Mouse (Mus musculus) cerebellum, adult (tissue): ENCODE data around the gene Cited2.

ENCODE experiments used
- ATAC-seq: cut with Nextera tagmentation; 2 replicates; pipeline ENCODE4 v1.9.2; 2017; ENCODE audit warnings: mild to moderate bottlenecking, moderate library complexity, mixed read lengths; ENCODE audit not compliant: insufficient number of reproducible peaks, low FRiP score, low TSS enrichment

The Cited2 gene

DNA sequence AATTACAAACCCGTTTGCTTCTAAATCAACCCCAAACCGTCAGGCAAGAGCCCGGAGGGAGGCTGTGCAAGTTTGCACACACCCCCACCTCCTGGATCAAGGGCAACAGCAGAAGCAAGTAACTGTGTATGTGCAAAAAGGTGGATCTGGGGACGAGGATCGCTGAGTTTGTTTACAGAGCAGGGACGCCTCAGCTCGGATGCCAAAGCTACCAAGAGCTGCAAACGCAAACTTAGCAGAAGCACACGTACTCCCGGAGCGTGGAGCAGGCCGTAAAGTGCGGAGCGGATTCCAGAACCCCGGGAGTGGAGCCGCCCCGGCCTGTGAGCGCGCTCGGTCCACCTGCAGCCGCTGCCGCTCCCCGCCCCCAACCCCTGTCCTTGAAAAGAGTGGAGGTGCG lies 860 bp upstream of the Cited2 start:
- peak; percentile 81 for ATAC-seq

GRCm38 (mm10) chr10:17723421-17723841 lies 413 bp downstream of the Cited2 start:
- peak; percentile 24 for ATAC-seq

DNA sequence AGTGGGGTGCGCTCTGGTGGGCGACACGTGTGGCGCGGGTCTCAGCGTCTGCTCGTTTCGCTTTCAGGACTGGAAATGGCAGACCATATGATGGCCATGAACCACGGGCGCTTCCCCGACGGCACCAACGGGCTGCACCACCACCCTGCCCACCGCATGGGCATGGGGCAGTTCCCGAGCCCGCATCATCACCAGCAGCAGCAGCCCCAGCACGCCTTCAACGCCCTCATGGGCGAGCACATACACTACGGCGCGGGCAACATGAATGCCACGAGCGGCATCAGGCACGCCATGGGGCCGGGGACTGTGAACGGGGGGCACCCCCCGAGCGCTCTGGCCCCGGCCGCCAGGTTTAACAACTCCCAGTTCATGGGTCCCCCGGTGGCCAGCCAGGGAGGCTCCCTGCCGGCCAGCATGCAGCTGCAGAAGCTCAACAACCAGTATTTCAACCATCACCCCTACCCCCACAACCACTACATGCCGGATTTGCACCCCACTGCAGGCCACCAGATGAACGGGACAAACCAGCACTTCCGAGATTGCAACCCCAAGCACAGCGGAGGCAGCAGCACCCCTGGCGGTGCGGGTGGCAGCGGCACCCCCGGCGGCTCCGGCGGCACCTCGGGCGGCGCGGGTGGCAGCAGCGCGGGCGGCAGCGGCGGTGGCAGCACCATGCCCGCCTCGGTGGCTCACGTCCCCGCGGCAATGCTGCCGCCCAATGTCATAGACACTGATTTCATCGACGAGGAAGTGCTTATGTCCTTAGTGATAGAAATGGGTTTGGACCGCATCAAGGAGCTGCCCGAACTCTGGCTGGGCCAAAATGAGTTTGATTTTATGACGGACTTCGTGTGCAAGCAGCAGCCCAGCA lies 1.1 kb downstream of the Cited2 start:
- 0 out of 2 replicates have a peak, but pooled peaks have one; percentile 0 for ATAC-seq

DNA sequence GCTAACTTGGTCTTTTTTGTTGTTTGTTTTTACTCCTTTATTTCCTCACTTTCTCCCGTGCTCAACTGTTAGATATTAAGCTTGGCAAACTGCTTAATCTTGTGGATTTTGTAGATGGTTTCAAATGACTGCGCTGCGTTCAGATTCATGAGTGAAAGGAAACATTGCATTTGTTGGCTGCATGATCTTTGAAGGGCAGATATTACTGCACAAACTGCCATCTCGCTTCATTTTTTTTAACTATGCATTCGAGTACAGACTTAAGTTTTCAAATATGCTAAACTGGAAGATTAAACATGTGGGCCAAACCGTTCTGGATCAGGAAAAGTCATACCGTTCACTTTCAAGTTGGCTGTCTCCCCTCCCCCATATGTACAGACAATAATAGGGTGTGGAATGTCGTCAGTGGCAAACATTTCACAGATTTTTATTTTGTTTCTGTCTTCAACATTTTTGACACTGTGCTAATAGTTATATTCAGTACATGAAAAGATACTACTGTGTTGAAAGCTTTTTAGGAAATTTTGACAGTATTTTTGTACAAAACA lies 2.1 kb downstream of the Cited2 start:
- no peak for ATAC-seq

DNA sequence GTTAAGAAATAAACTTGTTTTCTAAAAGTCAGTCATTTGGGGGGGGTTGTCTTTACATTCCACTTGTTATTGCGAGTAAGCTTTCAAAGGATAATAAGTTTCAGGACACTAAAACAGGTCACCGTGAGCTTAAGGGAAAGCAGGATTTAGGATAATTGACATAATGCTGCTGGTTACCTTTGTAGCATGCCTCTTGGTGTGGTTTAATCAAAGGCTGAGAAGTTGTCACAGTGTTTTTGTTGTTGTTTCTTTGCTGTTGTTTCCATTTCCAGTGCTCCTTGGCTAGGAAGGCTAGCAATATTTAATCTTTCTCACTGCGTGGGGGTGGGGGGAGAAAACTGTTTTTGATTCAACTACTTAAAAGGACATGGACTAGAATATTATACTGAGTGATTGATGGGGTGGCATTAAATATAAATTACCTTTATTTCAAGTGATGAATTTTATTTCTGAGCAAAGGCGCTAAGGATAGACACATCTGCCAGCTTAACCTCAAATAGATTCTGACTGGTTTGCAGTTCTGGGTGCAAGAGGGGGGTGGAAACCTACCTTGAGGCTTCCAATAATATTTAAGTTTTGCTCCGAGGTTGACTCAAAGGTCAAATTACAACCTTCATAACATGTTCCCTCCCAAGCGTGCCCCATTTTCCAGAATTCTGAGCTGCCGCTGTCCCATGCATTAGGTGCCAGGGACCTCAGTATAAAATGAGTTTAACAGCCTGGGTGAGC lies 2.8 kb downstream of the Cited2 start:
- no peak for ATAC-seq

- ATAC-seq: no peak
These were observed 3.3 kb downstream of the Cited2 start for GRCm38 (mm10) chr10:17726373-17726720.

DNA sequence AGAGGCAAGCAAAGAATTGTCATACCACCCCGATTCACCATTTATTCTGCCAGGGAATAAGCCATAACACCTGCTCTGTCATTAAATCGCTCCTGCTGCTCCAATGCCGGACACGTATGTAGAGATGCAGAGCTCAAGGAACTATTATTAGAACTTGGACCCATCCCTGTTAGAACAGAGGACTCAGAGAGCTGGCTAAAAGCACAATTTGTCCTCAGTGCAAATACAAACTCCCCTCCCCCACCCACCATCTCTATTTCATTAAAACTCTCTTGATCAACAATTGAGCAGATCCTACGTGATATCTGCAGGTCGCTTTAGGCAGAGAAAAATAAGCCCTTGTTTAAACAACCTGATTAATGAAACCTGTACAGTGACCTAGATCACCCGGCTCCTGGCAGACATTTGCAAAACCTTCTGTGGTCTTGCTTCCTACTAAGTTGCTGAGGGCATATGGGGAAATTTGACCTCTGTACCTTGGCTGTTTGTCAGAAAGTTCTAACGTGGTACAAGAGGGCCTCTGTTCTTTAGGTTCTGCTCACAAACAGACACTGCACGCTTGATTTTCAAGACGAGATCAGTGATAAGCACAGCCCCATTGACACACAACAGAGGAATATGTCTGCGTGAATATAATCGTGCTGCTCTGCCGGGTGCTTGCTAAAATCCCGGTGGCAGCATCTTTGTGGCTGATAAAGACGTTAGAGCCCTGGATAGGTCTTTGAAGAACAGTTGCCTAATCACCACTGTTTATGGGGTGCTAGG lies 4.3 kb downstream of the Cited2 start:
- peak; percentile 2; the same call in 1 of the 2 replicates for ATAC-seq

DNA sequence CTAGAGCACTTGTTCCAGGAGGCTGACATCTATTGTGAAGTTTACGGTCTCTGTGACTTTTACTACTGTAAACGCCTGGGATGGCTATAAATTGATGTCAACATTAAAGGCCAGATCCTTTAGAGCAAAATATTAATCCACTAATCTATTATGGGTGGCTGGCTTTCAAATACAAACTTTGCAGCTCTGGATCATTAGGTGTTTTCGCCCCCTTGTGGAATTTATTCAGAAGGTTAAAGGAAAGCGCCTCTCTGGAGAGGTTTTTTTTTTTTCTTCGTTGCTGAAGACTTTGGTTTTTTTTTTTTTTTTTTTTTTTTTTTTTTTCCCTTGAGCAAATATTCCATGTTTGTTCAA lies 4.9 kb downstream of the Cited2 start:
- ATAC-seq: peak; percentile 10; the same call in 1 of the 2 replicates

- ATAC-seq: no peak
These were observed 5.7 kb downstream of the Cited2 start for GRCm38 (mm10) chr10:17728711-17729110.

DNA sequence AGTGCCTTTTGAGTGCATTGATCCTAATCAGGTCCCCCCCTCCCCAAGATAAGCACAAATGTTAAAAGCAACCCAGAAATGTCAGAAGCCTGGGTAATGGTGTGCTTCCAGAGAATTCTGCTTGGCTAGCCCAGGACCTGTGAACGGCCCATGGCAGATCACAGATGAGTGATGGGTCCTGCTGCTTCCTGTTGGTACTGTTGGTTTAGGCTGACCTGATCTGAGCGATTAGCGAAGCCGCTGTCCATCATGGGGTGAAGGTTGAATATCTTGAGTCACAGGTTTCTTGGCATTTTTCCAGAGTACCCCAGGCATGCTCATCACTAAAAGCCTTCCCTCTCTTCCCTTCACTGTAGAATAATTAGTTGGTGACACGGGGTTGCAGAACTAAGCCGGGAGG lies 6.5 kb downstream of the Cited2 start:
- ATAC-seq: no peak

DNA sequence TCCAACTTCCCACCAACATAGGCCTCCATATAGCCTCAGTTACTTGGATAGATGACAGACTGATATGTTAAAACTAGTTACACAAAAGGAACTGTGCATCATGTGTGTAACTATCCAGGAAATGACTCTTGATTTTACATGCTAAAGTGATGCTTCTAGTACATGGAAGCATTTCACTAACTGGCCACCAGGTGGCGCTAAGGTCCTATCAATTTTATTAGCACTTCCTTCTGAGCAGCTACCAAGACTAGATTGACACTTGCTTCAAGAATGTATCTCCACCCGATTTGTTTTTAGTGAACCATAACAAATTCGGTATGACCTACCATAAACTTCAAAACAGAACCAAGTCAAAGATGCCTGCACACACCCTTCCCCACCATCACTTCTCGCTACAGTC lies 10.0 kb downstream of the Cited2 start:
- peak; percentile 29; the same call in 1 of the 2 replicates for ATAC-seq

GRCm38 (mm10) chr10:17742581-17742980 lies 19.6 kb downstream of the Cited2 start:
- no peak for ATAC-seq

GRCm38 (mm10) chr10:17752478-17752877 lies 29.5 kb downstream of the Cited2 start:
- no peak for ATAC-seq

DNA sequence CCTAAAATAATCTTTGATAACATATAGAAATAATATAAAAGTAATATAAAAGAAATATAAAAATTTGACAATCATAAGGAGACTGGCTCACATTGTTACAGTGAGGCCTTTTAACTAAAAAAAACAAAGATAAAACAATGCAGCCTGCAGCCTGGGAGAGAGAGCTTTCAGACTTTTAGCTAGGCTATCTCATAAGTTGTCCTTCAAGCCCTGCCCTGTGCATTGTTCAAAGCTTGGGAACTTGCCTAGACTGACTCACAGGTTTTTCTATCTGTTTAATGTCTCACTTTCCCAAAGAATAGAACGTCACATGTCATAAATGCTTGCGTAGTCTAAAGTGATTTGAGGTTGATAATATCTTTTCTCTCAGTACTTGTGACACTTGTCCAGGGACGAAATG lies 36.8 kb downstream of the Cited2 start:
- no peak for ATAC-seq

GRCm38 (mm10) chr10:17760750-17761613 lies 38.0 kb downstream of the Cited2 start:
- ATAC-seq: no peak

GRCm38 (mm10) chr10:17761652-17762051 lies 38.6 kb downstream of the Cited2 start:
- no peak for ATAC-seq

DNA sequence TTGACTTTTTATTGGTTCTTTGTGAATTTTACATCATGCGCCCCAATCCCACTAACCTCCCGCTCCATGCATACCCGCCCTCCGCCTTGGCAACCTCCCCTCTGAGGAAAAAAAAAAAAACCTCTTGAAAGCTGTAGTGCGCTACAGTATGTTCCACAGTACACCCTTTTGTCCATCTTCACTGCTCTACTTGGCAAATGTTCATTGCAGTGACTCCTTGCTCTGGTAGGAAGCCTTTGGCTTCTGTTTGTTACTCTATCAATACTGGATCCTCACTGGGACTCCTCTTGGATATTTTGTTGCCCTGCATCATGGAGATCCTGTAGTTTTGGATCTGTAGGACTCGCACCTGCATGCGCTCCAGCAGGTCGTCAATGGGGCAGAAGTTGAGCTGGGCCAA lies 39.9 kb downstream of the Cited2 start:
- ATAC-seq: no peak

- ATAC-seq: no peak
These were observed 46.8 kb downstream of the Cited2 start for GRCm38 (mm10) chr10:17769856-17770255.

GRCm38 (mm10) chr10:17772364-17772763 lies 49.3 kb downstream of the Cited2 start:
- ATAC-seq: no peak

- ATAC-seq: no peak
These were observed 51.3 kb downstream of the Cited2 start for GRCm38 (mm10) chr10:17774366-17774765.
